Mouse (Mus musculus) testis, postnatal 14 days (tissue): Measurements from ENCODE around the gene Spsb4.
"Not testable (repeated sequence)": the region's sequence is repeated elsewhere in the genome, so short reads cannot be mapped to it uniquely, and the experiment has no call there.

ENCODE experiments used
- DNase-seq: peaks from one replicate; pipeline ENCODE4 v3.0.0; 2021; ENCODE audit warnings: low spot score

Spsb4 gene

DNA sequence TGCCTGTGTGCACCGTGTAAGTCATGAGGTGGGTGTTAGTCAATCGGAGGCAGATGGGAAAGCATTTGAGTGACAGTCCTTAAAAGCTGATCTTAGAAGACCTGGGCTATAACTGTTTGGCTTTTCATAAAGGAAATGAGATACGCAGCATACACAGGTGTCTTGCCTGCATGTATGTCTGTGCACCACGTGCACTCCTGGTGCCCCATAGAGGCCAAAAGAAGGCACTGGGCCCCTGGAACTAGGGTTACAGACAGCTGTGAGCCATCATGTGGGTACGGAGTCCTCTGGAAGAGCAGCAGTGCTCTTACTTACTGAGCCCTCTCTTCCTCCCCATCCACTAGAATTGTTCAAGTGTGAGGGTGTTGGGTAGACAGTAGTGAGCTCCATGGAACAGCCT is 70.1 kb downstream of the Spsb4 start:
- no peak for DNase-seq

DNA sequence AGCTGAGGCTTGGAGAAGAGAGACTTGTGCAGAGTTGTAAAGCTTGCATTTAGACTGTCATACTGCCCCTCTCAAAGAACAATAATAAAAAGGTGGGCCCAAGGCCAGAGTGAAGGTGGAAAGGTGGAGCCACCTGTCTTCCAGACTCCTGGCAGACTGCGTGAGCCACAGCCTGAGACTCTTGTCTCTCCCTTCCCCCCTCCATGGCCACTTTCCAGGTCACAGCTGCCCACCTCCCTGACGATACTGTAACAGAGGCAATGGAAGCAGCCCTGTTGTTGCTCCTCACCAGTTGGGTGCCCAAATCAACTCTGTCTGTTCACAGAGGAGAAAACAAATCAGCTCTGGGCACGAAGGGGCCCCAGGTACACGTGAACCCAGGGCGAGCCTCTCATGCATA is 71.5 kb downstream of the Spsb4 start:
- peak; percentile 62 for DNase-seq

DNA sequence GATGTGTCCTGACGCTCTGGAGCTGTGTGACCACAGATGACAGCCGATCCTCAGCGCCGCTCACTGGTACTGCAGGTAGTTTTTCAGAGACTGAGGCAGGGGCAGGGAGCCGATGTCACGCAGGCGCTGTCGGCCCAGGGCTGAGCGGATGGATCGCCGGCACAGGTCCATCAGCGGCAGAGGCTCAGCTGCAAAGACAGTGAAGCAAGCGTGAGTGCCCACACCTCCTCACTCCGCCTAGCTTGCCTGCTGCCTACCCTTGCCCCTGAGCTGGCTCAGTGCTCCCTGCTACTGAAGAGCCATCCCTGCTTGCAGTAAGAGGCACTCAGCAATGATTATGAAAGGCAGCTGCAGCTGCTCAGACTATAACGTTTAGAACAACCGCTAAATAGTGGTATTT is 74.1 kb downstream of the Spsb4 start:
- DNase-seq = no peak

DNA sequence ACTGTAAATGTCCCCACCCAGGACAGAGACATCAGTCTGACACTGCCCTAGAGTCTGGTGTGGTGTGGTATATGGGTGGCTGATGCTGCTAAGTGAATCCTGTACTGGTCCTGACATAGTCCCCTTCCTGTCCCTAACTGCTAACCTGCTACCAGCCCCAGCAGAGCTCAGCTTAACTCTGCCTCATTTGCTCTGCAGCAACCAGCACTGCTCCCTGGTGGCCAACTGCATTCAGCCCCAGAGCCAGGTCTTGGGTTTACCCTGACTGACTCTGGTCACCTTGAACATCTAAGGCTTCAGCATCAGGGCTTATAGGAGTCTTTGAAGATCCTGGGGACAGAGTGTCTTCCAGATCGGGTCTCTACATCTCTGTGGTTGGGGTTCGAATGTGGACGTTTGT is 75.7 kb downstream of the Spsb4 start:
- DNase-seq = no peak

DNA sequence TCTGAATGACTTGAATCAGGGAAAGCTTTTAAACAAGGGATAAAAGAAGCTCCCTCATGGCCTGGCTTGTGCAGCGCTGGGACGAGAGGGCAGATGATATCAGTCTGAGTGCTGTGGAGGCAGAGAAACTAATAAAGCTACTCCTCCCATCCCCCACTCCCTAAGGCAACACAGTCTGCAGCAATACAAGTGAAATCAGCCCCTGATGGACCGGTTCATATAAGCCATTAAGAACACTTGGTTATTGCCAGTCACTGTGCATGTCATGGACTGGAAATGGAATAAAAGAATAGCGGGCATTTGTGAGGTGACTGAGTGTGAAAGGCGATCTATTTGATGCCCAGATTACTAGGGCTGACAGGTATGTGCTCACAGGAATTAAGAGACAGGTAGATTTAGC is 79.8 kb downstream of the Spsb4 start:
- DNase-seq = no peak

DNA sequence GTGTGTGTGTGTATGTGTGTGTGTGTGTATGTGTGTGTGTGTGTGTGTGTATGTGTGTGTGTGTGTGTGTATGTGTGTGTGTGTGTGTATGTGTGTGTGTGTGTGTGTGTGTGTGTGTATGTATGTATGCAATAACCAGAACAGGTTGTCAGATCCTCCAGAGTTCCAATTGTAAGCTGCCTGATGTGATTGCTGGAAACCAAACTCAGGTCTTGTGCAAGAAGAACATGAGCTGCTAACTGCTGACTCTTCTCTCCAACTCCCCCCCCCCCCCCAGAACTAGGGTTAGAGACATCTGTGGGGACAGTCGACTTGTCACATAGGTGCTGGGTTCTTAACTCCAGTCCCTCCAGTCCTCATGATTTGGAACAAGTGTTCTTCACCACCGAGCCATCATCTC is 82.2 kb downstream of the Spsb4 start:
- not testable (repeated sequence) for DNase-seq

DNA sequence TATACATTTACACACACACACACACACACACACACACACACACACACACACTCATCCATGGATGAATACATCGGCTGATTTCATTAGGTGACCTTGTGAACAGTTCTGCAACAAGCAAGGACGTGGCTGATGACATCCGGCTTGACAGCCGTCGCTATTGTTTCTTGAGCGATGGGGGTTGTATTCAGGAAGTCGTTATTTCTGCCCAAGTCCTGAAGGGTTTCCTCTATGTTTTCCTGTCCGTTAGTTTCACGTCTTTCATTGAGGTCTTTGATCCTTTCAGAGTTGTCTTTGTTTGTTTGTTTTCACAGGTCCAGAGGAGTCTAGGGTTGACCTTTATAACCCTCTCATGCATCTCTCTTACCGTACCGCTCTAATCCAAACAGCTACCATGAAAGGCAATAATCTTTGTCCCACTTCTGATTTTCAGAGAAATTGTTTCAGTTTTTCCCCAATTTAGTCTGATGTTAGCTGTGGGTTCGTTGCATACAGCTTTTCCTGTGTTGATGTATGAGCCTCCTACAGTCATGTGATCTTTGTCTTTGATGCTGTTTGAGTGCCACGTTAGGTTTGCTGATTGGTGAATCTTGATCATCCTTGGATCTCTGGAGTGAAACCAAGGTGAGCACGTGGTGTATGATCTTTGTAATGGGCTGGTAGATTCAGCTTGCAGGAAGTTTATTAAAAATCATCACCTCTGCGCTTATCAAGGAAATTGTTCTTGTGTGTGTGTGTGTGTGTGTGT is 82.9 kb downstream of the Spsb4 start:
- no peak for DNase-seq

DNA sequence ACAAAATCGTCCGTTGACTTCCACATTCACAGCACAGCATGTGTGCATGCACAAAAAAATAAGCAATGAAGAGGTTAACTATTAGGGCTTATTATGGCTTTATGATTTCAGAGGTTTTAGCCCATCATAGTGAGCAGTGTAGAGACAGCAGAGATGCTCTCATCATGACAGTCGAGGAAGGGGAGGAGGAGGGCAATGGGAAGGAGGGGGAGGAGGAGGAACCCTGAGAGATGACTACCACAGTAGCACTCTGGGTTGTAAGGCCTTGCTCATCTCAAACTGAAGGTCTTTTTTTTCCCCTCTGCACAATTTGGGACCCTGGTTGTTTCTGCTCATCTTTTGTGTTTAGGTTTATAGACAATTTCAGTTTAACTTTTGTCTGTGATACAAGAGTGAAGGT is 83.8 kb downstream of the Spsb4 start:
- DNase-seq = no peak

DNA sequence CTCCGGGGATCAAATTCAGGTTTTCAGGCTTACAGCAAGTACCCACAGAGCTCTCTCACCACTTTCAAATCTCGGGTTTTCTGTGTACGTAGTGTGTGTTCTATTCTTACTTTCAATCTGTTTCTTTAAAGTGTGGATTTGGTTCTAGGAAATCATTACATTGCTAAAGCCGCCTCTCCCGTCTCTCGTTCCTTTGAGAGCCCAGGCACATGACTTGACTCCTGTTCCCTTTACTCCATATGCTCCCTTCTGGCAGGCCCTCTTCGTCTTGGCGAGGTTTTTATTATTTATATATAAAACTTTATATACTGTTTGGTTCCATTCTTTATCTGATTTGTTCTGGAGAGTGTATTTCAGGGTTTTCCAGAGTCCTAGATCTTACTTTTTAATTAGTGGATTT is 85.9 kb downstream of the Spsb4 start:
- no peak for DNase-seq

DNA sequence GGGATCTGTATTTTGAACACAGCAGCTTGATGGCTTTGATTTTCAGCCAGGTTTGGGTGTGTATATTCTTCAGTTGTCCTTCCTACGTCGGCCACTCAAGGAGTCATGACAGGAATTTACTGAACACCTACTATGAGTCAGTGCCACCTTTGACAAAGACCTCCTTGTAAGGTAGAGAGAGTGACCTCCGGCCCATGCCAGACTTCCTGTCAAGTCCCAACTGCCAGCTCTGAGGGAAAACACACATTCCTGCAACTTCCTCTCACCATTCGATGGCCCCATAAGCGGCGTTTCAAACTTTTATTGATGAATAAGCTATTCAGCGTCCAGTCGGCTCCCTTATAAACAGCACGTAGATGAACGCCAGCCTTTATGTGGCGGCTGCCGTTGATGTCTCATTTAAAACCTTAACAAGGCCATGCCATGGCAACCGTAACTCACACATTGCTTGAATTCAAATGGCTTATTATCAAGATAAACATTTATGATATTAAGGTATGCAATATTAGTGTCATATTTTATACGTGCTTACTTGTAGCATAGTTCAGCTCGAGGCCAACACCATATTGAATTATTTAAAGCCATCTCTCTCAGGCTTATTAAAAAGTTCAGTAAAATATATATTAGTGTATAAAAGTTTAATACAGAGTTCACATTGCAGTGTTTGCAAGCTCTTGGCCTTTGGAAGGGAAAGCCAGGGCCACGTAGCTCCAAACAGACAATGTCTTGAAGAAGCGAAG is 94.9 kb downstream of the Spsb4 start:
- no peak for DNase-seq

DNA sequence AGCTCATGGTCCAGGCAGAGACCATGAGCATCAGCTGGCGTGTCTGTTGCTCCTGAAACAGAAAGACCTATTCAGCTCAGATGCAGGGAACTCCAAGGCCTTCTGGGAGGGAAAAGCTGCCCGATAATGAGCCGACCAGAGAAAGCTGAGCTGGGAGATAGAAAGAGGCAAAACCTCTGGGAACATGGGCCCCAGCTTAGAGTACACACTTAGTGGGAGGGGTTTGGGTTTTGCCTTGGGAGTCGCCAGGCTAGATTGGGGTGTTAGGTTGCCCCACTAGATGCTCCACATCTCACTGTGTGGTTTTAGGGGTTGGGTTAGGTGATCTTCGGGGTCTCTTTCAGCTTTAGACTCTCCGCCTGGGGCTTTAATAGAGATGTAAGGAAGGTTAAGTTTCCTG is 95.5 kb downstream of the Spsb4 start:
- DNase-seq = no peak

DNA sequence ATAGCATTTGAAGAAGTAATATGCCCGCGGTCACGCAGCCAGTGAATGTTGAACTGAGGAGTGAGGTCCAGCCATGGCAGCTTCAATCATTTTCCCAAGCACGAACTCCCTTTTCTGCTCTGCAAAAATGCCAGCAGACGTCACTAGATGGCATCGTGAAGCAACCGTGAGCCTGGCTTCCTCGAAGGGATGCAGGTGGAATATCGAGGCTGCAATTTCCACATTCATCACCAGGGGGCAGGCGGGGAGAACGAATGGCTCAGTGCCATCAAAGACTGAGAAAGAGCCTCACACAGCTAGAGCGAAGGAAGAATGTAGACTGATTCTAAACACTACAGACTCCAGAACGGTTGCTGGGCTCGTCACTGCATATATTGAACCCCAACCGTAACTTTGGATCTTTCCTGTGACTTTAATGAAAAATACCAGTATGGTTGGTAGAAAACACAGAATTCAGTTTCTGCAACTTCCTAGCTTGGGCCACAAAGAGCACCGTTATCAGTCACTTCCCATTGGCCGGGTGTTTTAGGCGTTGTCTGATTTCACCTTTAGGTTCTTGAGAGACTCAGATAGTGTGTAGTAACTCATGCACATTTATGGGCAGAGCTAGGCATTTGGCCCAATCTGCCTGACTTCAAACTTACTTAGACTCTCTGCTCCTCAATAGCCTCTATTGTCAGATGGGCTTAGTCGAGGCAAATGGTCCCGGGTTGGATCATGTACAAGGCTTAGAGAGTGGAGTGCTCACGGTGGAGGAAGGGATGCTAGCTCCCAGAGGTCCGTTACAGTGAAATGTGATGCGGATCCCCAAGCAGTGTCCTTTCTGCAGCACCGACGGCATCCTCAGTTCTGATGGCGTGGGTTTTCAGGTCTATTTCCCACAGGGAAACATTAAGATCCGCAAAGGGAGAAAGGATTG is 101.8 kb downstream of the Spsb4 start:
- DNase-seq = peak; percentile 84

DNA sequence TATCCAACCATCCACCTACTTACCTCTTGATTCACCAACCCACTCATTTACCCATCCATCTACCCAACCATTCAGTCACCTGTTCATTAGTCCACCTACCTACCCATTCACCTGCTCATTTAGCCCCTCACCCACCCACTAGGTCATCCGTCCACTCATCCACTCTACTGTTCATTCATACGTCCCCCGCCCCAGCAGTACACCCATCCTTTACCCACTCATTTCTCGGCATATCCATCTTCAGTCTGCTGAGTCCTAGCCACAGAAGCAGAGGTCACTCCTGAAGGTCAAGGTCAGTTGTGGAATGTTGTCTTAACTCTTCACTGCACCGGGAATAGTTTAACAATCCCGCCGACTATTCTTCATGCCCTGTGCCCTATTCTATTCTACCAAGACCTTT is 102.6 kb downstream of the Spsb4 start:
- no peak for DNase-seq

DNA sequence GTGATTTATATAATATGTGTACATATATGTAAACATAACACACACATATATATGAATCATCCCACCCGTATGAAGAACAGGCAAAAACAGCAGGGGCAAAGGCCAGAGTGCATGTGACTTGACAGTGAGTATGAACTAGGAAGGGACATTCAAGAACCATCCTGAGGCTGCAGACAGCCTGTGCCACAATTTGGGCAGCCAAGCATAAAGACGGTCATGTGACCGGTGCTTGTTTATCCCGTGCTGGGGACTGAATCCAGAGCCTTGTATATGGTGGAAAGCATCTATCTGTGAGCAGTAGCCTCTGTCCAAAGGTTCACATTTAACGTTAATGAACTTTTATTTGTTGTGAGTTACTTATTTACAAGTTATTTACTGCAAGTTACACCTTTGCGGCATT is 103.8 kb downstream of the Spsb4 start:
- no peak for DNase-seq

DNA sequence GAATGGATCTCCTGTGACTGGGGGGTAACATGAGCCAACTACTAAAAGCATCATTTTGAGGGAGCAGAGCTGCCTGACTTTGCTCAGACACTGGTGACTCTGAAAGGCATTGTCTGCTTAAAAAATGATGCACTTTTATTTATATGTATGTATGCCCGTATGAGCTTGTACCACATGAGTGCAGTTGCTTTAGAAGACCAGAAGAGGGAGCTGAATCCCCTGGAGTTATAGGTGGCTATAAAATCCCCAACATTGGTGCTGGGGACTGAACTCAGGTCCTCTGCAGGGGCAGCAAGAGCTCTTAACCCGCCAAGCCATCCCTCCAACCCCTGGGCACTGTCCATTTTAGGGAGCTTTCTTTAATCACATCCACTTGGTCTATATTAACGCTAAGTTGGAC is 104.6 kb downstream of the Spsb4 start:
- no peak for DNase-seq

DNA sequence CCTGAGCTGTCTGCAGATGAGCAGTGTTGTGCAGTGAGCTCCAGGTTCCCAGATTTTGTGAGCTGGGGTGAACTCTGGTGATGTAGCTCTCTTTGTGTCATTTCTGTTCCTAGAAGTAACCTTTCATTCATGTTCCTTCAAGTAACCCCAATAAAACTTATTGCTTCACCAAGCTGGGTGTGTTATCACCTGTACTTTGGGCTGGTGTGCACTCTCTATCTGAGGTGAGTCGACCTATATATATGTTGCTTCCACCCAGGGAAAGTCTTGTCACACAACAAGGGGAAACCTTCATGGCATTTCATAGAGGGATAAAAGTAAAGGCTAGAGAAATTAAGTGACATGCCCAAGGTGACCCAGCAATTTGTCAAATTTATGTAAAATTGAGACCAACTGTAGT is 109.1 kb downstream of the Spsb4 start:
- DNase-seq = no peak

DNA sequence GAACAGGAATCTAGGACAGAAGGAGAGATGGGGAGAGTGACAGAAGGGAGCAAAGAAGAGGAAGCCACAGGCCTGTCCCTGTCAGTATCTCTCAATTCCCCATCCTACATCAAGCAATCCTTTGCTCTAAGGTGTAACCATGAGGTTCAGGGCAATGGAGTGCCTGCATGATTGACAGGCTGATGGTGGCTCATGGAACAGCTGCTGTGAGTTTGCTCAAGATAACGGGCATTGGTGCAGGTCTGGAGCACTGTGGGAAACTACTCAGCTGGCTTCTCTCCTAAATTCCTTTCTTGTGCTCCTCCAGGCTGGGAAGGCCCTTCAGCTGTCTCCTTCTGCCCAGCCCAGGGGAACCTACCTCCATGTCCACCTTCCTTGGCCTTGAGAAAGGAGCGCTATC is 109.9 kb downstream of the Spsb4 start:
- DNase-seq = no peak

DNA sequence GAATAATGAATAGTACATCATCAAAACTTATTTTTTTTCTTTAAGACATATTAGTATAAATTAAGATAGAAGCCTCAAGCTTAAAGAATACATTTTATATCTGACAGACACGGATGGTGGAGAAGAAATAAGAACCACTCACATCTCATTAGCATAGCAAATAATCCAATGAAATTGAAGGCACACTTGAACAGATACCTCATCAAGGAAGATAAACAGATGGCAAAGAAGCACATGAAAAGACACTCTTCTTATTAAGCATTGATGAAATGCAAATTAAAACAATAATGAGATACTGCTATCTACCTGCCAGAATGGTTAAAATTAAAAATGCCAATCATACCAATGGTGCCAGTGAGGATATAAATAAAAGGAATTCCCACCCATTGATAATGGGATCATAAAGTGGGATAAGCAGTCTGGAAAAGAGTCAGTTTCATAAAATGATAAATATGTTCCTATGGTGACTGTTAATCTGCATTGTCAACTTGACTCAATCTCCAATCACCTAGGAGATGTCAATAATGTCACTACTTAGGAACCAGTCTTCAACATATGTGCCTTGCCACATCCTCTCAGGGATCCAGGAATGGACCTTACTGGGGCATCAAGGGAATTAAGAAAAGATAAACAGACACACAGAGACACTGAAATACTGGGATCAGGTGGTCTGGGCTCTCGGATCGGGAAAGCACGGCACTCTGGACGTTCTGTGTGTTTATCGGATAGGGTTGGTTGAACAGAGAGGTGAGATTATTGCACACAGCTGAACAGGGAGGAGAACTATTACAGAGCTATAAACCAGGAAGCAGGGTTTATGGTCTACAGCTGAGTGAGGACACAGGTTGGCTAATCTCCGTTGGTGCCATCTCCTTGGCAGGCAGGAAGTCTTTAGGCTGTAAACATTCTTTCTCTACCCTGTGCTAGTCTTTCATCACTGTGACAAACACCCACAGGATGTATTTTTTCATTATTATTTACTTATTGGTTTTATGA is 114.0 kb downstream of the Spsb4 start:
- DNase-seq = no peak

DNA sequence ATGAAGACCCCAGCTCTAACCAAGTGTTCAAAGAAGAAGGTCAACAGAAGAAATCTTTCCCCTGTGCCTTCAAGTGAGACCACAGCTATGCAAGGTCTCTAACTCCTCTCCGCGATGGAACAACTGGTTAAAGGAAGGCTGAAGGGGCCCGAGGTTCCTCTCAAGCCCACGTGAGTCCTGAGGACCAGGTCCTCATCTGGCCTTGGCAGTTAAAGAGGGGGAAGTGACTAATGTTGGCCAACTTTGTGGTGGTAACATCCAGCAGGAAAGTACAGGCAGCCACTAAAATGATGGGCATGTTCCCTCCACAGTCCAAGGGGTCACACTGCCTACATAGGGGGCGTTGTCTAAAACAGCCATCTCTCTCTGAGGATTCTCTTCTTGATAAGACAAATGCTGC is 118.9 kb downstream of the Spsb4 start:
- DNase-seq = no peak

DNA sequence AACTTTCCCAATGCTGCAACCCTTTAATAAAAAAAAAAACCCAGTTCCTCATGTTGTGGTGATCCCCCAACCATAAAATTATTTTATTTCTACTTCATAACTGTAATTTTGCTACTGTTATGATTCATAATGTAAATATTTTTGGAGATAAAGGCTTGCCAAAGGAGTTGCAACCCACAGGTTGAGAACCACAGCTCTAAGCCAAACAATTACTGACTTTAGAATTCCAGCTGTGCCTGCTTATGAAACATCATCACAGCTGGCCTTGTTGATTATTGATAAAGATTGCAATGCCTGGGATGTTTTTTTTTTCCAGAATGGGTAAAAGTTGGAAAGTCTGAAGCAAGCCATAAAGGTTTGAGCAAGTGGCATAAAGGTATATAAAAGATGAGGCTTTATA is 119.6 kb downstream of the Spsb4 start:
- DNase-seq = no peak

DNA sequence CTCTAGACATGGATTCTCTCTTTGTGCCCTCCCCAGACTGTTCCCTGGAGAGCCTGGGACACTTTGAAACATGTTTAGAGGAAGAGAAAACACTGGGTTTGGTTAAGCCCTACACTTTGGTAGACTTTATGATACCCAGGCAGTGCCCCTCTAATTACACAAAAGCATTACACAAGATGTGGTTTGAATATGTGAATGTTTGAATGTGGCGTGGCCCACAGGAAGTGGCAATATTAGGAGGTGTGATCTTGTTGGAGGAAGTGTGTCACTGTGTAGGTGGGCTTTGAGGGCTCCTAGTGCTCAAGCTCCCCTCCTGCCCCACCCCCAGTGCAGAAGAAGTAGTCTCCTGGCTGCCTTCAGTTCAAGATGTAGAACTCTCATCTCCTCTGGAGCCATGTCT is 122.0 kb downstream of the Spsb4 start:
- DNase-seq = no peak

DNA sequence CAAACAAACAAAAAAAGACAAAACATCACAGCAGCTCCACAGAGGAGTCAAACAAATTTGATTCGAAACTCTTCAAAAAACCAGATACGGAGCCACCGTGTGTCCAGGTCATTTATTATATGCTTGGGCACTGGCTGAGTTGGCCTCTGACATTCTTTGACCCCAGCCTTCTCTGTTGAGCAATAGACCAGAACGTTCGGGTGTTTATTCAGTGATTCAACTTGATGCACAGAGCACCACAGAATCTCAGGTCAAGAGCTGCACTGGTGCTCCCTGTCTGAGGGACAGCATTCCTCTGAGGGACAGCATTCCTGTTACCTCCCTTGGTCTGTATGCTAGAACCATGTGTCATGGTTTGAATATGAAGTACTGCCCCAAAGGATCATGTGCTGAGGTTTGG is 125.1 kb downstream of the Spsb4 start:
- no peak for DNase-seq
